In genomic region chr11:52258711-52259110, GRCm38 (mm10) we compare ENCODE assay signal across 26 mouse cellular contexts. TPM values are rescaled to one million over a fixed set of nuclear protein-coding genes. Genes with fewer than 3 reads are reported as not detected.
DNase-seq lines count a peak whose midpoint lies in the region; ATAC-seq lines count a peak whose summit lies in the region.
"Had no signal": no experiment of that assay in that cellular context is flagged by ENCODE, and none has a peak within 500 bp of the region (broad histone marks: within the 10 kb centered on the region; RNA-seq: fewer than 3 reads in every experiment).

No protein-coding gene starts in this region.

- intact Hi-C loops in gastrocnemius, postnatal 14 days (cut with DNase I; ENCODE audit: low total_unique reads): loop anchor here (5.0 kb wide), 1 partner anchor 39 kb away; no protein-coding TSS in a partner anchor

- no peak for ATAC-seq in CD4-positive, CD25-positive, alpha-beta regulatory T cell, adult 4 months
- no peak for ATAC-seq in erythroblast, adult 5-6 weeks (replicated peaks; ENCODE audit: low FRiP score, poor library complexity, severe bottlenecking)
- ATAC-seq: forebrain, embryonic 16.5 days; hindbrain, embryonic 16.5 days had no signal

- peak; percentile 6 for DNase-seq in CD4-positive, CD25-positive, alpha-beta regulatory T cell, adult 2 months (ENCODE audit: low read depth, low spot score)
- peak; percentile 4 for DNase-seq in lung, postnatal 10 days
- DNase-seq in lung, adult 18-20 months: no peak
- DNase-seq in thymus, postnatal 10 days (ENCODE audit: low spot score in 2 of 2): peak; percentile 30 to 37
- peak; percentile 52 for DNase-seq in thymus, postnatal 4 days
- no peak for DNase-seq in gastrocnemius, postnatal 14 days
- DNase-seq: adrenal gland, adult 2 months; adrenal gland, postnatal 25 days; B cell, adult 2 months; cerebellum, adult 2 months; gastrocnemius, postnatal 10 days; heart, postnatal 36 days had no signal

RNA-seq across cellular contexts. Expression of gene Tcf7, which starts 24.1 kb away (rescaled TPM):
- 100 to 1,000 TPM; 246 to 283 TPM for polyA plus RNA-seq in CD4-positive, CD25-positive, alpha-beta regulatory T cell, adult 4 months (2017; shearing (Covaris generic))
- total RNA-seq in gastrocnemius, postnatal 14 days (2021): 1 to 10 TPM; 1.9 to 2.0 TPM
- total RNA-seq in erythroblast, adult 5-6 weeks (2015; ENCODE audit: low replicate concordance): 1.7 and 1.9 TPM in 2 replicates
- 0.28 and 0.68 TPM in 2 replicates for total RNA-seq in erythroblast, adult 5-6 weeks (2017; ENCODE audit: low replicate concordance)

RNA-seq across cellular contexts. Expression of gene Skp1a, which starts 26.9 kb away (rescaled TPM):
- polyA plus RNA-seq in CD4-positive, CD25-positive, alpha-beta regulatory T cell, adult 4 months (2017; shearing (Covaris generic)): 100 to 1,000 TPM; 212 to 326 TPM
- total RNA-seq in gastrocnemius, postnatal 14 days (2021): 100 to 1,000 TPM; 244 to 247 TPM
- total RNA-seq in erythroblast, adult 5-6 weeks (2015; ENCODE audit: low replicate concordance): 80.5 and 95.3 TPM in 2 replicates
- total RNA-seq in erythroblast, adult 5-6 weeks (2017; ENCODE audit: low replicate concordance): 81.2 and 90.5 TPM in 2 replicates

RNA-seq across cellular contexts. Expression of gene Olfr1371, which starts 44.9 kb away (rescaled TPM):
- polyA plus RNA-seq in CD4-positive, CD25-positive, alpha-beta regulatory T cell, adult 4 months (2017; shearing (Covaris generic)): not detected
- total RNA-seq in gastrocnemius, postnatal 14 days (2021): not detected
- total RNA-seq in erythroblast, adult 5-6 weeks (2015; ENCODE audit: low replicate concordance): not detected in 2 replicates
- total RNA-seq in erythroblast, adult 5-6 weeks (2017; ENCODE audit: low replicate concordance): not detected in 2 replicates
- total RNA-seq: adrenal gland, adult 2 months; adrenal gland, postnatal 25 days; ES-E14; gastrocnemius, postnatal 10 days; heart, postnatal 36 days had no signal
- polyA plus RNA-seq: adrenal gland, adult 2 months; cerebellum, adult 2 months; embryonic facial prominence, embryonic 10.5 days; embryonic facial prominence, embryonic 14.5 days; erythroblast, embryonic 14.5 days; forebrain, embryonic 10.5 days; forebrain, embryonic 16.5 days; frontal cortex, adult 2 months; gonadal fat pad, adult 2 months; heart, embryonic 13.5 days; heart, postnatal 0 days; hindbrain, embryonic 11.5 days; hindbrain, embryonic 16.5 days had no signal

Comparison
In these comparisons a context has a peak if more than half of its experiments do, and no peak if none do; other contexts are left out.
1. DNase-seq: peak in CD4-positive, CD25-positive, alpha-beta regulatory T cell, adult 2 months (single experiment), lung, postnatal 10 days (single experiment), thymus, postnatal 10 days (2 of 2) and thymus, postnatal 4 days (single experiment); none in lung, adult 18-20 months (0 of 2) and gastrocnemius, postnatal 14 days (single experiment).